Mouse (Mus musculus) kidney, embryonic 14.5 days (tissue): ENCODE results near the gene Atp1a1. TPM values are rescaled to one million over a fixed set of nuclear protein-coding genes. Genes with fewer than 3 reads are reported as not detected.
A peak's percentile ranks its signal among the peaks of the same experiment; 100 is the strongest.

Experiments used
- ATAC-seq: fragments of 200-750 bp; cut with Nextera tagmentation; 2 replicates; pipeline ENCODE4 v1.8.0; 2017; ENCODE audit warnings: moderate number of reproducible peaks, mild to moderate bottlenecking, moderate TSS enrichment, moderate library complexity; ENCODE audit not compliant: low FRiP score, low TSS enrichment
- H3K27ac ChIP-seq: fragments of 300-500 bp; sonication (generic); 2 replicates; pipeline ENCODE4 v1.5.1; 2014; ENCODE audit warnings: low read depth, mild to moderate bottlenecking, low read length, moderate library complexity, mixed read lengths
- H3K27me3 ChIP-seq: fragments of 300-500 bp; sonication (generic); 2 replicates; pipeline ENCODE4 v1.6.1; 2014; ENCODE audit warnings: mild to moderate bottlenecking, low read length; ENCODE audit not compliant: control insufficient read depth, insufficient read depth
- H3K36me3 ChIP-seq: fragments of 300-500 bp; sonication (generic); 2 replicates; pipeline ENCODE4 v1.6.1; 2014; ENCODE audit warnings: low read length, mixed read lengths; ENCODE audit not compliant: control insufficient read depth, insufficient read depth
- H3K4me1 ChIP-seq: fragments of 300-500 bp; sonication (generic); 2 replicates; pipeline ENCODE4 v1.6.1; 2014; ENCODE audit warnings: low read length, mixed read lengths; ENCODE audit not compliant: control insufficient read depth, insufficient read depth
- H3K4me2 ChIP-seq: fragments of 300-500 bp; sonication (generic); replicated peaks from 2 replicates; pipeline ENCODE4 v1.6.1; 2014; ENCODE audit warnings: low read depth, mild to moderate bottlenecking, low read length
- H3K4me3 ChIP-seq: fragments of 300-500 bp; sonication (generic); 2 replicates; pipeline ENCODE4 v1.5.1; 2014; ENCODE audit warnings: mild to moderate bottlenecking, low read length
- H3K9ac ChIP-seq: fragments of 300-500 bp; sonication (generic); 2 replicates; pipeline ENCODE4 v1.6.1; 2014; ENCODE audit warnings: low read depth, mild to moderate bottlenecking, low read length, moderate library complexity
- H3K9me3 ChIP-seq: fragments of 300-500 bp; sonication (generic); 2 replicates; pipeline ENCODE4 v1.6.1; 2016; ENCODE audit warnings: low read length; ENCODE audit not compliant: control insufficient read depth
- WGBS: fragments of 180-500 bp; shearing (Covaris S2); extraction: QIAGEN DNeasy Blood & Tissue Kit; methylation state at CpG from one replicate; pipeline ENCODE4 v1.1.7; 2014; 5-methylcytosine and 5-hydroxymethylcytosine counted together
- polyA plus RNA-seq: library from polyadenylated mRNA; unstranded; fragments of >200 nt; fragmentation: Nextera tagmentation; extraction: Ambion mirVana; gene quantifications from 2 replicates; pipeline ENCODE4 v1.2.1, GENCODE M21; 2014

Atp1a1 gene
- polyA plus RNA-seq, 1 experiment from 2014 or later, result 280 TPM

DNA sequence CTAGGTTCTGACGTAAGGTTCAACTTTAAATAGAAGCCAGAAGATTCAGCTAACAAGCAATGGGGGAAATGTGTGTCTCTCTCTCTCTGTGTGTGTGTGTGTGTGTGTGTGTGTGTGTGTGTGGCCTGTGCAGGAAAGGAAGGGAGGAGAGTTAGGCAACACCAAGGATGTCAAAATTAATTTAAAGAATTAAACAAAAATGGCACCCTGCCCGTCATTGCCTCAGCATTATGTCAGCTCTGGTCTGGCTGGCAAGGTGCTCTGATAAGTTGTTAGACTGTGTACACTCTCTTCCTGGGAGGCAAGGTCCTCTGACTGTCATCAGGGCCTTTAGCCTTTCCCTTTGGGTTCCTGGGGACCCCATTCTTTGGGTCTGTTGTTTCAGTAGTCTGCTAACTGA is 47.8 kb downstream of the Atp1a1 start:
- H3K4me3 ChIP-seq, result no peak overlapping the region
- no peak overlapping the region for H3K9ac ChIP-seq
- no peak overlapping the region for H3K27ac ChIP-seq
- H3K27me3 ChIP-seq, result no peaks in the 10 kb centered on the region
- H3K4me1 ChIP-seq, result no peaks in the 10 kb centered on the region
- H3K4me2 ChIP-seq, result no peak overlapping the region
- H3K36me3 ChIP-seq, result no peaks in the 10 kb centered on the region
- 82% methylated on average over 2 of the region's 2 CpGs for WGBS
- H3K9me3 ChIP-seq, result no peaks in the 10 kb centered on the region
- no peak for ATAC-seq

DNA sequence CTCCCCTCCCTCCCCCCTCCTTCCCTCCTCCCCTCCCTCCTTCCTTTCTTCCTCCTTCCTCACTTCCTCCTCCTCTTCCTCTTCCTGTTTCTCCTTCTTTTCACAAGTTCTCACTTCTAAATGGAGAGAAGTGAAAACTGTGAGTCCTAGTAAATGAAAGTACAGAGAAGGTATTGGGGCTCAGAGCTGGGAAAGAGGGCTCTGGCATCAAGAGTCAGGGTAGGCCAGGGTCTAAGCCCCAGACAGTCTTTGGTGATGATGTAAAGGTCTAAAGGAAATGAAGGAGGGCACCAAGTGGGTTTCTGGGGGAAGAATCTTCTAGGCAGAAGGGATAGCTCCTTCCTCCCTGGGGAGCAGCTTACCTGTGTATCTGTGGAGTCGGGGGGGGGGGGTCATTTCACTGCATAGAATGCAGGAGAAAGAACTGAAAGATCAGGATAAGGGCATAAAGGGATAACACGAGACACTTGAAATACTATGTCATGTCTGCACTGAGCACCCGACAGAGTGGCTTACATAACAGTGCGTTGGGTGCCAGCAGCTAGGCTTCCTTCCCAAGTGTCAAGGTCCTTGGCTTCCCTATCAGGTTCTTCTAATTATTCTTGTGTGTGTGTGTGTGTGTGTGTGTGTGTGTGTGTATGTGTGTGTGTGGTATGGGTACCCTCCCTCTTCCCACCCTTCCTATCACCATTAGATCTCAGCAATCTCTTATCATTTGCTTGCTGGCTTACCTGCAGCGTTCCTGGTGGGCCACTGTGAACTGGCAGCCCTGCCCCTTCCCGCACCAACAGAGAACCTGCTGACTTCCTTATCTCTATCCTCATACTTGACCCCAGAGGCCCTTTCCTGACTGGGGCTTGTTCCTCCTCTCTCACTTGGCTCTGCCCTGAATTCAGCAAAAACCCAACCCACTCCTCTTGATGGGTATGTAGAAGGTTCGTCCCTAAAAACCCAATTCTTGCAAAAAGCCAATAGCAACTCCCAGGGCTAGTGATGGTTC is 51.6 kb downstream of the Atp1a1 start:
- Histone ChIP-seq H3K27ac (no peak overlapping the region), H3K36me3 (no peaks in the 10 kb centered on the region), H3K4me3 (no peak overlapping the region), H3K4me2 (no peak overlapping the region), H3K4me1 (no peaks in the 10 kb centered on the region), H3K9ac (no peak overlapping the region), H3K9me3 (no peaks in the 10 kb centered on the region), H3K27me3 (no peaks in the 10 kb centered on the region)
- WGBS, result 82% methylated on average over 7 of the region's 7 CpGs
- no peak for ATAC-seq

DNA sequence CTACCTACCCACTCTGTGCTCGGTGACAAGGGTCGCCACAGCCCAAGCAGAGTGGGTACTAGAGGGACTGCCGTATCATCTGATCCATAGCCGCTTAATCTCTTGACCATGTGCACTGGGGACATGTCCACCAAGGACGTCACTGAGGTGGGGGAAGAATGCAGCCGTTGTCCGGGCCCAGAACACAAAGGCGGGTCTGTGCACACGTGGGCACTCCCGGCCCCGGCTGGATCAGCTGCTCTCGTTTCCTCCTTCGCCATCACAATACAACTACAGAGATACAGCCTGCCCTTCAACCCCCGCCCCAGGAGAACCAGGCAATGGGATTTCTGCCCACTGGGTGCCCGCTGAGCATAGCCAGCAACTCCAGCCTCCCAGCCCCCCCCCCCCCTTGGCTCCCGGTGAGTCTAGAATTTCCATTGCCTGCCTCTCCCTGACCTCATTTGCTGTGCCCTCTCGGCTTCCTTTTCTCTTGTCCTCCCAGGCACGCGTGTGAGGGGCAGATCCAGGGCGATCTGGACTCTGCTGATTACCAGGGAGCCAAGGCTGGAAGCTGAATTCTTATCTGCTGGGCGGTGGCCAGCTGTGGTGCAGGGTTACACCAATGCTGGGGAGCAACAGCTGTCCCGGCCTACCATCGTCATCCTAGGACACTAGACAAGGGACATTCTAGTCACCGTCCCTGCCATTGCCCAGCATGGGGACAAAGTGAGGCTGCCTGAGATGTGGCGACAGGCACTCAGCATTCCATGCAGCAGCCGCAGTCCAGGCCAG is 52.8 kb downstream of the Atp1a1 start:
- H3K36me3 ChIP-seq, result no peaks in the 10 kb centered on the region
- H3K4me3 ChIP-seq, result no peak overlapping the region
- WGBS, result 62% methylated on average over 26 of the region's 26 CpGs
- no peaks in the 10 kb centered on the region for H3K27me3 ChIP-seq
- no peak overlapping the region for H3K9ac ChIP-seq
- no peak overlapping the region for H3K27ac ChIP-seq
- H3K9me3 ChIP-seq, result no peaks in the 10 kb centered on the region
- H3K4me2 ChIP-seq, result no peak overlapping the region
- ATAC-seq, result peak; percentile 74
- no peaks in the 10 kb centered on the region for H3K4me1 ChIP-seq

DNA sequence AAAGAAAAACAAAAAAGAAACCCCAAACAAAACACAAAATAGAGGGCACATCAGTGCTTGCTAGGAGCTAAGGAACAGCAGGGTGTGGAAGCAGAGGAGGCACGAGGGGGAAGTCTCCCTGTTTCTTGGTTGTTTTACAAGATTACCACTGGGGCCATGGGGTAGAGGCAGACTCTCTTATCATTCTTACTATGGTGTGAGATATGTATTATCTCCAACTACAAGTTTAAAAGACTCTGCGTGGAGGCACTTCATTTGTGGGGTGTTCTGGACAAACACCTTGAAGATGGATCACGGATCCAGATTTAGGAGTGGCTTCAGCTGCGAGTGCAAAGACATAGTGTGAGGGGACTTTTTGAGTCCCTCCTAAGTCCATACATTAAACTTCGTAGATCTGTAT is 54.7 kb downstream of the Atp1a1 start:
- Histone ChIP-seq H3K4me1 (no peaks in the 10 kb centered on the region), H3K27me3 (no peaks in the 10 kb centered on the region), H3K36me3 (no peaks in the 10 kb centered on the region), H3K4me3 (no peak overlapping the region), H3K9ac (no peak overlapping the region), H3K4me2 (no peak overlapping the region), H3K27ac (no peak overlapping the region), H3K9me3 (no peaks in the 10 kb centered on the region)
- 89% methylated on average over 5 of the region's 5 CpGs for WGBS
- no peak for ATAC-seq

DNA sequence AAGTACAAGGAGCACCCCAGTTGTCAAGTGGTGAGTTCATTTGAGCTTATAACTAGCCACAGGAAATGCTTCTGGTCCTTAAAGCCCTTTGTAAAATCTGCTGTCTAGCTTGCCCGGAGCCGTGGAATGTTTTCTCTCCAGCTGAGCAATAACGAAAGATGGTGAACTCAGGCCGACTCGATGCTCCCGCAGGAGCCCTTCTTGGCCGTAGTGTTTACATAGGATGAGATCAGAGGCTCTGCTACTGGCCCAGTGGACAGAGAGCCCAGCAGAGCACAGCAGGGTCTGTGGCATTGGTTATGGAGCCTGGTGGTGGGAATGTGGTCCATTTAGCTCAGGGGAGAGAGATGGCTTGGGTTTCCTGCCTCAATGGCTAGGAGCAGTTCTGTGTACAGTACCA is 60.4 kb downstream of the Atp1a1 start:
- Histone ChIP-seq H3K9ac (no peak overlapping the region), H3K27ac (no peak overlapping the region), H3K27me3 (no peaks in the 10 kb centered on the region), H3K4me2 (no peak overlapping the region), H3K9me3 (no peaks in the 10 kb centered on the region), H3K4me3 (no peak overlapping the region), H3K4me1 (no peaks in the 10 kb centered on the region), H3K36me3 (no peaks in the 10 kb centered on the region)
- 20% methylated on average over 7 of the region's 7 CpGs for WGBS
- 0 out of 2 replicates have a peak, but pooled peaks have one; percentile 49 for ATAC-seq

DNA sequence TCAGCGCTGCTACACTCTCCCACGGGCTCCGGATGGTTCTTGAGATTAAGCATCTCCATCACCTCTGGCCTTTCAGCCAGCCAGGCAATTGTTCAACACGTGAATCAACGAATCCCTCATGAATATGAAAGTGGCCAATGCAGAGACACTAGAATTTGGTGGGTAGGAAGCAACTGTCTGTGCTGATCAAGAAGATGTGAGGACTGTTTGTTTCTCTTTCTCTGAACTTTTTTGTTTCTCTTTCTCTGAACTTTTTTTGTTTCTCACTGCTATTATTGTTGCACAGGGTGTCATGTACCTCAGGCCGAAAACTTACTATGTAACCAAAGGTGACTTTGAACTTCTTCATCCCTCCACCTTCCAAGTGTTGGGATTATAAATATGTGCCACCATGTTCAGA is 62.9 kb downstream of the Atp1a1 start:
- no peak overlapping the region for H3K27ac ChIP-seq
- 82% methylated on average over 6 of the region's 6 CpGs for WGBS
- no peaks in the 10 kb centered on the region for H3K36me3 ChIP-seq

DNA sequence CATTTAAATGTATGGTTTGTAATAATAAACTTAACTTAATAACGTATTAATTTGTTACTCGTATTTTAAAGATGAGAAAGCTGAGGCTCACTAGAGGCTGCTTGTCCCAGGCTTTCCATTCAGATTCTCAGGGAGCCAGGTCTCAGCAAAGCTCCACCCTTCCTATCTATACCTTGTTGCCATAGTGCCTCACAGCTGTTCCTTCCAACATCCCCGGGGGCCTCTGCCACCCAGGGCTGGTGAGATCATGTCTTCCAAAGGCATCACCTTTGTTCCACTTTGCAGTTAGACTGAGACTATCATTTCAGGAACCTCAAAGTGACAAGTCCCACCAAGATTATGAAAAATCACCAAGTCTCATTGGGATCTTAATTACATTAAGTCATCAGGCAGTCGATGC is 63.9 kb downstream of the Atp1a1 start:
- WGBS, result 80% methylated on average over 4 of the region's 4 CpGs
- H3K27ac ChIP-seq, result no peak overlapping the region
- no peak overlapping the region for H3K4me3 ChIP-seq
- H3K9me3 ChIP-seq, result no peaks in the 10 kb centered on the region
- H3K9ac ChIP-seq, result no peak overlapping the region
- H3K4me2 ChIP-seq, result no peak overlapping the region
- H3K27me3 ChIP-seq, result no peaks in the 10 kb centered on the region
- ATAC-seq, result no peak
- no peaks in the 10 kb centered on the region for H3K36me3 ChIP-seq
- no peaks in the 10 kb centered on the region for H3K4me1 ChIP-seq

More for the DNA sequence above, 62.9 kb downstream of the Atp1a1 start:
- Histone ChIP-seq H3K4me2 (no peak overlapping the region), H3K4me1 (no peaks in the 10 kb centered on the region), H3K9me3 (no peaks in the 10 kb centered on the region), H3K27me3 (no peaks in the 10 kb centered on the region), H3K9ac (no peak overlapping the region), H3K4me3 (no peak overlapping the region)
- ATAC-seq, result no peak

DNA sequence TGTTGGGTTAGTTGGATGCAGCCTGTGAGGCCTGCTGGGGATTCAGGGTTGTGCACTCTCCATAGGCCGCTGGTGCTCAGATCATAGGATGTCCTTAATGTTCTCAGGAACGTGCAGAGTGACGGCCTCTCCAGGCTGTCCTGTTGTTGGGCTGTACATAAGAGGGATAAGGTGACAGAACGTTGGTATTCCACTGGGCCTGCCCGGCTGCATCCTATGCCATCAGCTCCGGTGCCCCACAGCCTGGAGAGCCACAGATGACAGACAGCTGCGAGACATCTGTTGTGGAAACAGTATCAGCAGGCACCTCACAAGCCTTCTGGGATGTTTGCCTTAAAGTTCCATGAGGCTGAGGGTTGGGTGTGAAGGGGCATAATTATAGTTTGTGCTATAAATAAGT is 68.2 kb downstream of the Atp1a1 start:
- no peaks in the 10 kb centered on the region for H3K36me3 ChIP-seq
- H3K9me3 ChIP-seq, result no peaks in the 10 kb centered on the region
- no peak for ATAC-seq
- no peak overlapping the region for H3K9ac ChIP-seq
- H3K4me2 ChIP-seq, result no peak overlapping the region
- 85% methylated on average over 7 of the region's 7 CpGs for WGBS
- no peak overlapping the region for H3K4me3 ChIP-seq
- no peaks in the 10 kb centered on the region for H3K4me1 ChIP-seq
- H3K27me3 ChIP-seq, result no peaks in the 10 kb centered on the region
- H3K27ac ChIP-seq, result no peak overlapping the region

DNA sequence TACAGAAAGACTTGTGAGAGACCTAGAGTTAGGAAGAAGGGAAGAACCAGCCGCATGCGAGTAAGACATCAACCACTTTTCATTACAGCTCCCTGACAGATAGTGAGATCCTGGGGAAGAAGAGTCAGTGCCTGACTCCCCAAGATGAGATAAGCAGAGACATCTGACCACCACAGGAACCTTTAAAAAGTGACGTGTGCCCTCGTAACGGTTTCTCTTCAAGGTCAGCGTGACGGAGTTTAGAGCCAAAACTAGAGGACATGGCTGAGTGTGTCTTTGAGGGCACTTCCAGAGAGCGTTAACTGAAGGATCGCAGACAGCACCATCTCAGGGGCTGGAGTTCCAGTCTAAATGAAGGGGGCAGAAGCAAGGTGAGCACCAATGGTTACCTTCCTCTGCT is 70.2 kb downstream of the Atp1a1 start:
- no peak for ATAC-seq
- no peak overlapping the region for H3K4me3 ChIP-seq
- no peaks in the 10 kb centered on the region for H3K27me3 ChIP-seq
- H3K27ac ChIP-seq, result no peak overlapping the region
- H3K36me3 ChIP-seq, result no peaks in the 10 kb centered on the region
- no peak overlapping the region for H3K4me2 ChIP-seq
- WGBS, result 88% methylated on average over 9 of the region's 9 CpGs
- 0 out of 2 replicates have a peak, but pooled peaks cover 1% of the 10 kb centered on the region for H3K4me1 ChIP-seq
- no peaks in the 10 kb centered on the region for H3K9me3 ChIP-seq
- H3K9ac ChIP-seq, result no peak overlapping the region
